Mouse (Mus musculus) neural tube, embryonic 13.5 days (tissue): ENCODE data around the gene Gm4187. TPM values are rescaled to one million over a fixed set of nuclear protein-coding genes. Genes with fewer than 3 reads are reported as not detected.
"Not testable (repeated sequence)": the region's sequence is repeated elsewhere in the genome, so short reads cannot be mapped to it uniquely, and the experiment has no call there.

Experiments used
- ATAC-seq: fragments of 200-750 bp; cut with Nextera tagmentation; 2 replicates; pipeline ENCODE4 v1.8.0; 2017; ENCODE audit warnings: low read depth, mild to moderate bottlenecking, moderate TSS enrichment, moderate library complexity
- H3K27ac ChIP-seq: fragments of 300-500 bp; sonication (generic); replicated peaks from 2 replicates; pipeline ENCODE4 v1.5.1; 2015; ENCODE audit warnings: moderate library complexity, mild to moderate bottlenecking, inconsistent platforms
- H3K27me3 ChIP-seq: fragments of 300-500 bp; sonication (generic); 2 replicates; pipeline ENCODE4 v1.6.1; 2015; ENCODE audit warnings: mild to moderate bottlenecking, inconsistent platforms
- H3K36me3 ChIP-seq: fragments of 300-500 bp; sonication (generic); 2 replicates; pipeline ENCODE4 v1.6.1; 2015; ENCODE audit warnings: mild to moderate bottlenecking, inconsistent platforms
- H3K4me1 ChIP-seq: fragments of 300-500 bp; sonication (generic); replicated peaks from 2 replicates; pipeline ENCODE4 v1.6.1; 2015; ENCODE audit warnings: inconsistent platforms
- H3K4me2 ChIP-seq: fragments of 300-500 bp; sonication (generic); 2 replicates; pipeline ENCODE4 v1.6.1; 2015; ENCODE audit warnings: inconsistent platforms, mild to moderate bottlenecking, moderate library complexity
- H3K4me3 ChIP-seq: fragments of 300-500 bp; sonication (generic); 2 replicates; pipeline ENCODE4 v1.5.1; 2015; ENCODE audit warnings: mild to moderate bottlenecking, inconsistent platforms
- H3K9ac ChIP-seq: fragments of 300-500 bp; sonication (generic); 2 replicates; pipeline ENCODE4 v1.6.1; 2015; ENCODE audit warnings: moderate library complexity, mild to moderate bottlenecking, inconsistent platforms
- H3K9me3 ChIP-seq: fragments of 300-500 bp; sonication (generic); 2 replicates; pipeline ENCODE4 v1.6.1; 2016; ENCODE audit warnings: inconsistent platforms
- WGBS: fragments of 180-500 bp; shearing (Covaris S2); methylation state at CpG from one replicate; pipeline ENCODE4 v1.1.7; 2015; 5-methylcytosine and 5-hydroxymethylcytosine counted together
- polyA plus RNA-seq: library from polyadenylated mRNA; unstranded; fragments of >200 nt; fragmentation: Nextera tagmentation; extraction: Ambion mirVana; gene quantifications from 2 replicates; pipeline ENCODE4 v1.2.1, GENCODE M21; 2015

The Gm4187 gene
- not detected in 2 replicates for polyA plus RNA-seq

DNA sequence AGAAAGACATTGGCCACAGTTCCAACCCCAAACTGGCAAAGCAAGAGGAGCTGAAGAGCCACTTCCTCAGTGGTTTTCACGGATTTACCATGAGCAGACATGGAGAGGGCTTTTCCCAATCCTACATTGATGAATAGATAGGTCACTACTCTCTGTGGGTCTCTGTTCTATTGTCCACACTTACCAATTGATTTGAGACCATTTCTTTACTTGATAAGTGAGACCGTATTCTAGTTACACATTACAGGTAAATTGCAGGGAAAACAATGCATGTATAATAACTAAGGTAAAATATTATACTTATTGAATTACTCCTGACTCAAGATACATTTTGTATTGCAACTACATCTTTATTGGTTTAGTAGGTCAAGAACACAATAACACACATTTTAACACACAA lies at the start of gene Gm4187:
TSS of gene Gm4187 (minus strand) at position 101 of the 400 bp plus-strand sequence.
- H3K4me3 ChIP-seq, ATAC-seq, H3K27ac ChIP-seq, H3K9me3 ChIP-seq, H3K4me2 ChIP-seq, H3K4me1 ChIP-seq, H3K36me3 ChIP-seq, H3K9ac ChIP-seq, H3K27me3 ChIP-seq: not testable (repeated sequence)
- no CpG with 5 or more reads among the region's 2 CpGs for WGBS

DNA sequence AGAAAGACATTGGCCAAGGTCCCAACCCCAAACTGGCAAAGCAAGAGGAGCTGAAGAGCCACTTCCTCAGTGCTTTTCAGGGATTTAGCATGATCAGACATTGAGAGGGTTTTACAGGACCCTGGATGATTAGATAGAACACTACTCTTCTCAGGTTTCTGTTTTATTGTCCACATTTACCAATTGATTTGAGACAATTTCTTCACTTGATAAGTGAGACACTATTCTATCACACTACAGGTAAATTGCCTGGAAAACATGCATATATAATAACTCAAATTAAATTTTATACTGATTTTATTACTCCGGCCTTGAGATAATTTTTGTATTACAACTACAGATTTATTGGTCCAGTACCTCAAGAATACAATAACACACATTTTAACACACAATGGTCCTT lies 41.4 kb upstream of the Gm4187 start, which contains the start of gene Gm8660:
TSS of gene Gm8660 (minus strand) at position 101 of the 400 bp plus-strand sequence.
- H3K9me3 ChIP-seq, H3K9ac ChIP-seq, H3K4me3 ChIP-seq, H3K27me3 ChIP-seq, ATAC-seq, H3K4me2 ChIP-seq, H3K4me1 ChIP-seq, H3K36me3 ChIP-seq, H3K27ac ChIP-seq: not testable (repeated sequence)
- no CpG with 5 or more reads among the region's 1 CpGs for WGBS

Other genes starting within 250 kb of the Gm4187 start
- gene Gm16451, start 211.5 kb downstream of the Gm4187 start, polyA plus RNA-seq, result not detected in 2 replicates
- gene Gm10666, start 195.0 kb downstream of the Gm4187 start, polyA plus RNA-seq, result not detected in 2 replicates
- gene Vmn1r142, start 165.7 kb downstream of the Gm4187 start, polyA plus RNA-seq, result not detected in 2 replicates
- gene Vmn1r143, start 140.3 kb downstream of the Gm4187 start, polyA plus RNA-seq, result not detected in 2 replicates
- gene Gm8653, start 128.5 kb downstream of the Gm4187 start, polyA plus RNA-seq, result not detected in 2 replicates
- not detected in 2 replicates for gene Gm8453, start 100.2 kb downstream of the Gm4187 start, polyA plus RNA-seq
- not detected in 2 replicates for gene Gm8660, start 41.3 kb upstream of the Gm4187 start, polyA plus RNA-seq
- gene Vmn1r148, start 83.9 kb upstream of the Gm4187 start, polyA plus RNA-seq, result not detected in 2 replicates
- gene Vmn1r149, start 108.5 kb upstream of the Gm4187 start, polyA plus RNA-seq, result not detected in 2 replicates
- not detected in 2 replicates for gene Gm10665, start 134.4 kb upstream of the Gm4187 start, polyA plus RNA-seq
- gene Vmn1r151, start 170.0 kb upstream of the Gm4187 start, polyA plus RNA-seq, result not detected in 2 replicates
- gene Vmn1r152, start 193.2 kb upstream of the Gm4187 start, polyA plus RNA-seq, result not detected in 2 replicates
- gene Gm8677, start 205.2 kb upstream of the Gm4187 start, polyA plus RNA-seq, result not detected in 2 replicates
- gene Gm4201, start 235.6 kb upstream of the Gm4187 start, polyA plus RNA-seq, result not detected in 2 replicates